Mouse (Mus musculus) CH12.LX (cell line): ENCODE measurements around the gene Doc2a. TPM values are rescaled to one million over a fixed set of nuclear protein-coding genes. Genes with fewer than 3 reads are reported as not detected.

Experiments
- DNase-seq: peaks from one replicate; pipeline ENCODE4 v3.0.0-alpha.2; 2013; ENCODE audit errors: extremely low read depth
- H3K27ac ChIP-seq: 2 replicates; pipeline ENCODE4 v1.5.1; 2012; ENCODE audit warnings: low read depth, mild to moderate bottlenecking, control low read depth, moderate library complexity; ENCODE audit not compliant: insufficient read depth
- H3K27me3 ChIP-seq: replicated peaks from 2 replicates; pipeline ENCODE3; 2012; ENCODE audit warnings: inconsistent platforms
- H3K36me3 ChIP-seq, 2 experiments: replicated peaks in 1 of 2; 2 replicates each; pipeline versions ENCODE3 to v1.6.1; 2012; ENCODE audit warnings: inconsistent platforms in 1 of 2, low read length in 1 of 2, mild to moderate bottlenecking in 1 of 2, mixed read lengths in 1 of 2, moderate library complexity in 1 of 2; ENCODE audit not compliant: control insufficient read depth in 1 of 2, insufficient read depth in 1 of 2
- H3K4me1 ChIP-seq, 2 experiments: 2 replicates each; pipeline ENCODE4 v1.6.1; 2012; ENCODE audit warnings: inconsistent platforms in 1 of 2, moderate library complexity in 1 of 2; ENCODE audit not compliant: insufficient read depth in 2 of 2, control insufficient read depth in 1 of 2
- H3K4me2 ChIP-seq: 2 replicates; pipeline ENCODE4 v1.6.1; 2012; ENCODE audit warnings: low read depth, mild to moderate bottlenecking, control low read depth; ENCODE audit not compliant: poor library complexity, insufficient read depth, severe bottlenecking
- H3K4me3 ChIP-seq, 3 experiments: fragments of 150-350 bp in 1 of 3; sonication (generic) in 1 of 3; replicated peaks in 1 of 3; 2 replicates each; pipeline versions ENCODE3 to v1.5.1; 2011 to 2012; ENCODE audit warnings: low read depth in 2 of 3, low read length in 2 of 3, mild to moderate bottlenecking in 2 of 3, moderate library complexity in 2 of 3, control low read depth in 1 of 3, improper control_type of control experiment in 1 of 3, inconsistent platforms in 1 of 3, mixed read lengths in 1 of 3; ENCODE audit not compliant: poor library complexity in 1 of 3
- H3K79me2 ChIP-seq: replicated peaks from 2 replicates; pipeline ENCODE4 v1.6.1; 2012; ENCODE audit warnings: mild to moderate bottlenecking, moderate library complexity; ENCODE audit not compliant: control insufficient read depth, poor library complexity, insufficient read depth, severe bottlenecking; ENCODE audit errors: extremely low read depth
- H3K9ac ChIP-seq: 2 replicates; pipeline ENCODE4 v1.6.1; 2012; ENCODE audit warnings: low read depth, mild to moderate bottlenecking, control low read depth, moderate library complexity; ENCODE audit not compliant: insufficient read depth
- H3K9me3 ChIP-seq: replicated peaks from 2 replicates; pipeline ENCODE3; 2012; ENCODE audit warnings: low read length, inconsistent platforms, mixed read lengths
- CTCF ChIP-seq, 2 experiments: IDR thresholded peaks in 1 of 2; conservative IDR thresholded peaks in 1 of 2; 2 replicates each; pipeline ENCODE4 v1.5.1; 2011 to 2012; ENCODE audit warnings: low read depth in 2 of 2, low read length in 2 of 2, improper control_type of control experiment in 1 of 2, inconsistent platforms in 1 of 2, mild to moderate bottlenecking in 1 of 2, moderate library complexity in 1 of 2
- ELF1 ChIP-seq: IDR thresholded peaks from 2 replicates; pipeline ENCODE4 v1.6.1; 2014; ENCODE audit warnings: low read depth, mild to moderate bottlenecking, inconsistent platforms, low read length, improper control_type of control experiment
- ETS1 ChIP-seq: conservative IDR thresholded peaks from 2 replicates; pipeline ENCODE4 v1.6.1; 2012; ENCODE audit warnings: low read depth, mild to moderate bottlenecking, inconsistent platforms, low read length, improper control_type of control experiment, moderate library complexity
- GABPA ChIP-seq: IDR thresholded peaks from 2 replicates; pipeline ENCODE4 v1.6.1; 2012; ENCODE audit warnings: low read depth, low read length, improper control_type of control experiment, inconsistent platforms; ENCODE audit not compliant: insufficient replicate concordance
- JUND ChIP-seq: conservative IDR thresholded peaks from 2 replicates; pipeline ENCODE4 v1.6.1; 2011; ENCODE audit warnings: low read depth, low read length, improper control_type of control experiment
- KAT2A ChIP-seq: IDR thresholded peaks from 2 replicates; pipeline ENCODE4 v1.6.1; 2012; ENCODE audit warnings: low read length, improper control_type of control experiment, inconsistent platforms; ENCODE audit not compliant: insufficient replicate concordance
- MAX ChIP-seq: IDR thresholded peaks from 2 replicates; pipeline ENCODE4 v1.6.1; 2011; ENCODE audit warnings: low read length, improper control_type of control experiment
- MAZ ChIP-seq: IDR thresholded peaks from 2 replicates; pipeline ENCODE4 v1.6.1; 2012; ENCODE audit warnings: low read depth, mild to moderate bottlenecking, inconsistent platforms, low read length, improper control_type of control experiment, moderate library complexity
- NRF1 ChIP-seq: IDR thresholded peaks from 2 replicates; pipeline ENCODE4 v1.6.1; 2014; ENCODE audit warnings: low read depth, mild to moderate bottlenecking, inconsistent platforms, low read length, improper control_type of control experiment, moderate library complexity
- RAD21 ChIP-seq: IDR thresholded peaks from 2 replicates; pipeline ENCODE4 v1.6.1; 2011; ENCODE audit warnings: low read depth, mild to moderate bottlenecking, low read length, improper control_type of control experiment, moderate library complexity
- SIN3A ChIP-seq: IDR thresholded peaks from 2 replicates; pipeline ENCODE4 v1.6.1; 2012; ENCODE audit warnings: low read length, improper control_type of control experiment, inconsistent platforms
- SMC3 ChIP-seq: IDR thresholded peaks from 2 replicates; pipeline ENCODE4 v1.6.1; 2011; ENCODE audit warnings: low read depth, low read length, improper control_type of control experiment
- USF1 ChIP-seq: IDR thresholded peaks from 2 replicates; pipeline ENCODE4 v1.6.1; 2014; ENCODE audit warnings: low read depth, mild to moderate bottlenecking, inconsistent platforms, low read length, improper control_type of control experiment
- ZC3H11A ChIP-seq: IDR thresholded peaks from 2 replicates; pipeline ENCODE4 v1.6.1; 2012; ENCODE audit warnings: low read depth, mild to moderate bottlenecking, inconsistent platforms, low read length, improper control_type of control experiment
- ZKSCAN1 ChIP-seq: IDR thresholded peaks from 2 replicates; pipeline ENCODE4 v1.6.1; 2012; ENCODE audit warnings: low read depth, inconsistent platforms, low read length, improper control_type of control experiment, borderline replicate concordance
- ZNF384 ChIP-seq: IDR thresholded peaks from 2 replicates; pipeline ENCODE4 v1.6.1; 2012; ENCODE audit warnings: low read depth, low read length, improper control_type of control experiment, inconsistent platforms
- dilution Hi-C: fragments of 300-500 bp; cut with MboI; formaldehyde crosslinking; loops from 2 replicates; pipeline ENCODE4 v1.14.3; 2020; ENCODE audit warnings: low sequenced_read_pairs; ENCODE audit not compliant: extremely low pct_unique_long_range_greater_than_20kb, extremely low pct_ligation_motif_present
- in situ Hi-C: fragments of 300-500 bp; cut with MboI; formaldehyde crosslinking; loops from 3 replicates; pipeline ENCODE4 v1.14.3; 2019; ENCODE audit warnings: low sequenced_read_pairs, low pct_ligation_motif_present, low pct_unique_long_range_greater_than_20kb, mixed read lengths
- polyA plus RNA-seq: library from polyadenylated mRNA; unstranded; fragments of >175 nt; gene quantifications from 2 replicates; pipeline ENCODE4 v1.2.1, GENCODE M21; 2012; ENCODE audit warnings: low read depth; ENCODE audit not compliant: insufficient read length
- total RNA-seq, 2 experiments: library from RNA; depleted of rRNA; stranded (reverse); fragments of 300-350 nt in 1 of 2; fragments of >200 nt in 1 of 2; gene quantifications; 2 replicates each; pipeline ENCODE4 v1.2.3; 2012 to 2014

Doc2a gene
- total and polyA plus RNA-seq, 3 experiments = 1.9 TPM; not detected in 2

- Histone ChIP-seq H3K9me3 (no peaks in the 10 kb centered on the region), H3K9ac (no peak overlapping the region), H3K36me3 (peaks cover 14 to 51% of the 10 kb centered on the region in 2 experiments), H3K4me1 (peaks cover 2 to 29% of the 10 kb centered on the region in 2 experiments; a peak in 2 of 4 replicates), H3K4me3 (peak overlapping the region in 2 of 3 experiments; percentile 36 to 50), H3K4me2 (no peak overlapping the region), H3K27me3 (no peaks in the 10 kb centered on the region), H3K79me2 (peaks cover 3% of the 10 kb centered on the region), H3K27ac (no peak overlapping the region)
- TF ChIP-seq RAD21 (peak; percentile 23), CTCF (conservative IDR thresholded peaks at IDR 0.05 in 1 of 2, IDR thresholded peaks at IDR 0.05 in 1 of 2; ENCODE audit: low read depth in 2 of 2, low read length in 2 of 2) (peak in 1 of 2 experiments; percentile 58; a peak in 3 of 4 replicates), MAZ (no peak), SMC3 (peak; percentile 35; the same call in 1 of the 2 replicates), KAT2A (no peak), ELF1 (peak; percentile 83), SIN3A (no peak)
- in situ Hi-C loops (loop anchor here (5.0 kb wide), 1 partner anchor 133 kb away; the partner anchor contains the start of genes Gm42742 and Prrt2), dilution Hi-C loops (no loop called here)
- DNase-seq = no peak
Measured at GRCm38 (mm10) chr7:126888852-126889251, 41.6 kb downstream of the Doc2a start.

GRCm38 (mm10) chr7:126896912-126897311, 49.7 kb downstream of the Doc2a start:
- Histone ChIP-seq H3K9ac (peak overlapping the region; percentile 74), H3K79me2 (no peaks in the 10 kb centered on the region), H3K4me2 (peak overlapping the region; percentile 89), H3K27me3 (no peaks in the 10 kb centered on the region), H3K36me3 (peaks cover 0 to 28% of the 10 kb centered on the region in 2 experiments), H3K4me3 (peak overlapping the region in 2 of 3 experiments; percentile 9 to 84), H3K4me1 (peaks cover 11 to 21% of the 10 kb centered on the region in 2 experiments), H3K9me3 (no peaks in the 10 kb centered on the region), H3K27ac (peak overlapping the region; percentile 7; the same call in 1 of the 2 replicates)
- dilution Hi-C loops (no loop called here), in situ Hi-C loops (loop anchor here (10.0 kb wide), 1 partner anchor 192 kb away; the partner anchor contains the start of gene Coro1a)
- DNase-seq = no peak
- TF ChIP-seq JUND (no peak), GABPA (no peak), NRF1 (no peak), USF1 (no peak), ZNF384 (no peak), ZKSCAN1 (no peak), MAZ (no peak), ZC3H11A (no peak), ETS1 (no peak), MAX (no peak)
